Mouse (Mus musculus) kidney, postnatal 14 days (tissue): ENCODE measurements around the gene Sun1.

Source experiments
- DNase-seq: peaks from one replicate; pipeline ENCODE4 v3.0.0; 2022; ENCODE audit warnings: mixed read lengths

The Sun1 gene

GRCm38 (mm10) chr5:139252081-139252909 is 51.9 kb downstream of the Sun1 start, which contains the start of gene Get4:
Gene Get4, plus strand, starts transcription at chr5:139252324.
- DNase-seq: peak; percentile 100

- no peak for DNase-seq
Measured at GRCm38 (mm10) chr5:139252910-139253245, 52.4 kb downstream of the Sun1 start.

GRCm38 (mm10) chr5:139253301-139253741 is 52.9 kb downstream of the Sun1 start:
- peak; percentile 62 for DNase-seq

GRCm38 (mm10) chr5:139254938-139255337 is 54.5 kb downstream of the Sun1 start:
- no peak for DNase-seq

- DNase-seq: no peak
Measured at GRCm38 (mm10) chr5:139255777-139256176, 55.3 kb downstream of the Sun1 start.

- DNase-seq: no peak
Measured at GRCm38 (mm10) chr5:139256211-139256765, 55.9 kb downstream of the Sun1 start.

- no peak for DNase-seq
Measured at GRCm38 (mm10) chr5:139257265-139257664, 56.8 kb downstream of the Sun1 start.

GRCm38 (mm10) chr5:139257818-139258217 is 57.4 kb downstream of the Sun1 start:
- DNase-seq: no peak

GRCm38 (mm10) chr5:139258371-139259035 is 58.1 kb downstream of the Sun1 start:
- no peak for DNase-seq

GRCm38 (mm10) chr5:139259853-139260252 is 59.4 kb downstream of the Sun1 start:
- DNase-seq: peak; percentile 61

GRCm38 (mm10) chr5:139261403-139261802 is 61.0 kb downstream of the Sun1 start:
- DNase-seq: no peak

GRCm38 (mm10) chr5:139267661-139268060 is 67.2 kb downstream of the Sun1 start:
- no peak for DNase-seq

GRCm38 (mm10) chr5:139270806-139271521 is 70.5 kb downstream of the Sun1 start:
- peak; percentile 43 for DNase-seq

- DNase-seq: no peak
Measured at GRCm38 (mm10) chr5:139271994-139272554, 71.6 kb downstream of the Sun1 start.

GRCm38 (mm10) chr5:139277287-139277686 is 76.8 kb downstream of the Sun1 start:
- no peak for DNase-seq

GRCm38 (mm10) chr5:139281373-139282112 is 81.1 kb downstream of the Sun1 start:
- DNase-seq: no peak

GRCm38 (mm10) chr5:139282191-139282590 is 81.8 kb downstream of the Sun1 start:
- peak; percentile 90 for DNase-seq

- no peak for DNase-seq
Measured at GRCm38 (mm10) chr5:139283460-139284180, 83.2 kb downstream of the Sun1 start.

- DNase-seq: no peak
Measured at GRCm38 (mm10) chr5:139285383-139286067, 85.1 kb downstream of the Sun1 start.

- DNase-seq: no peak
Measured at GRCm38 (mm10) chr5:139286142-139286941, 85.9 kb downstream of the Sun1 start.
